Mouse (Mus musculus): Measurements from ENCODE around the gene Hsf5. TPM values are rescaled to one million over a fixed set of nuclear protein-coding genes. Genes with fewer than 3 reads are reported as not detected.

Gene Hsf5
- total RNA-seq, 2 experiments from 2014 or later, result 0.17 TPM

DNA sequence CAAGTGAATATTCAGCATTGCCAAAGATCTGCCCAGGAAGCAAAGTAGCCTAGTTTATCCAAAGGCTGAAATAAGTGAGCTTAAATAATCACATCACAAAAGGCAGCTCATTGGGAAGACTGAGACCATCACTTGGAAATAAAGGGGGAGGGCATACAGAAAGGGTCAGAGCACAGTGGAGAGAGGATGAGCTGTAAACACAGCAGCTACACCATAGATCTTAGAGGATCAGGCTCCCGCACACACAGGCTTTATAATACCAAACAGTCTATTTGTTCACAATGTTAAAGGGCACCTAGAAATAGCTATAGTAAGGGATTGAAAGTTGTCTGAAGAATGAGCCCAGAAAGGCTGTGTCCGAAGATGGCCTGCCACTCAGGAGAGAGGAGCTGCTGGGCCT, 21.8 kb downstream of the Hsf5 start:
- no peak for DNase-seq (ENCODE audit: low spot score in 2 of 2)

- DNase-seq (ENCODE audit: low spot score in 2 of 2), result peak; percentile 45 to 49
These were observed 22.2 kb downstream of the Hsf5 start for GRCm38 (mm10) chr11:87639206-87639605.

- DNase-seq (ENCODE audit: low spot score in 2 of 2), result no peak
These were observed 25.9 kb downstream of the Hsf5 start for GRCm38 (mm10) chr11:87642865-87643264.

GRCm38 (mm10) chr11:87654693-87655092, 37.7 kb downstream of the Hsf5 start:
- no peak for DNase-seq (ENCODE audit: low spot score in 2 of 2)

GRCm38 (mm10) chr11:87659216-87659615, 42.3 kb downstream of the Hsf5 start:
- DNase-seq (ENCODE audit: low spot score in 2 of 2), result no peak

DNA sequence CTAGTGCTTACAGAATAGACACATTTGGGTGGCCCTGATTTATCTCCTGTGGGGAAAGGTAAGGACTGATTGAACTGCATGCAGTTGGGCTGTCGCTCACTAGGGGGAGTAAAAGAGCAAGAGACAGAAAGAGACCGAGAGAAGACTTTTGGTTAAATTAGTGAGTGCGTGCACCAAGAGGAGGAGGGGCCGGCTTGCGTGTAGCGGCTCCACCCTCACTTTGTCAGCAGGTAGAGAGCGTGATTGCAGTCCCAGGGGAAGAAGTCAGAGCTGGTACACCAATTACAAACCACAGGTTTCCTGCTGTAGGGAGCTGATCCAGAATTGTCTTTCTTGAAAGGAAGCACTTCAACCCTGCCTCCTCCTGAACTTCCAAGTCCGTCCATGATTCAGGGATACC, 45.4 kb downstream of the Hsf5 start, which contains the start of gene Rnf43:
TSS of gene Rnf43 (plus strand) at position 316 of the 400 bp plus-strand sequence.
- DNase-seq (ENCODE audit: low spot score in 2 of 2), result peak; percentile 40 to 71

DNA sequence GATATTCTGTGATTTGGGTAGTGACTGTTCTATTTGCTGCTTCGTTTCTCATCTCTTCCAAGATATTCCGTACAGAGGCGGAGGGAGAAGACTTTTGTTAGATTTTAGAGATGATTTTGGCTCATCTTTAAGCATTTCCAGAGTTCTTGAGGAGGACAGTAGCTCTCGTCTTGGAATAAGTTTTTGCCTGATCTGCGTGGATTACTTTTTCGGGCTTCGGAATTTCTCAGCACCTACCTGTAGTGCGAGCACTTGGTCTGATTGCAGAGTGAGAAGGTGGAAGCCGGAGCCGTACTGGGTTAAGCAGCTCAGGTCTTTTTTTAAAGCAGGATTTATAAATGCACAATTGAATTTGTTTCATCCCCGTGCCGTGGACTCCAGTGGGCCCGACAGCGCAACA, 45.9 kb downstream of the Hsf5 start:
- DNase-seq (ENCODE audit: low spot score in 2 of 2), result no peak

GRCm38 (mm10) chr11:87663948-87664347, 47.0 kb downstream of the Hsf5 start:
- no peak for DNase-seq (ENCODE audit: low spot score in 2 of 2)

DNA sequence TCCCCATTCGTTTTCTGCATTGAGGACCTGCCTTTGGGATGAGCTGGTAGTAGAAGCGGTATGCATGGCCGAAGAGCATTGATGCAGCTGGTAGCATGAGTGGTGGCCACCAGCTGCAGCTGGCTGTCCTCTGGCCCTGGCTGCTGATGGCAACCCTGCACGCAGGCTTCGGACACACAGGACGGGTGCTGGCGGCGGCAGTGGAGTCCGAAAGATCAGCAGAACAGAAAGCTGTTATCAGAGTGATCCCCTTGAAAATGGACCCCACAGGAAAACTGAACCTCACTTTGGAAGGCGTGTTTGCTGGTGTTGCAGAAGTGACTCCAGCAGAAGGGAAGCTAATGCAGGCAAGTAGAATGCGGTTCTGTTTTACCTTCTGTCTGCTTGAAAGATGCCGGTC, 47.6 kb downstream of the Hsf5 start:
- DNase-seq (ENCODE audit: low spot score in 2 of 2), result no peak

DNA sequence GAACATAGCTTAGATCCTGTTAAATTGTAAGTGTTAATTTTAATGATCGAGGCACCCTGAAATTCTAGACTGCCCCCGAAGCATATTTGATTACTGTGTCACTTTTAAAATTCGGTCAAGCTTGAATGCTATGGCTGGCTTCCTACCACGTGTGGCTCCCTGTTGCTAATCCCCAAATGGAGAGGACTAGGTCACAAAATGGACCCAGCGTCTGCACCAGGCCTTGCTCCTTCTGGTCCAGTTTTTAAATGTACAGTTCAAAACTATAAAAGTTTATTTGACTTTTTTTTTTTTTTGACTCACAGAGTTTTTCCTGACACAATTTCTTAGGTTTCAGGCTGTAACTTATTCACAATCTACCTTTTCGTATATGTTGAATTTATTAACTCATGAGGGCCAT, 48.3 kb downstream of the Hsf5 start:
- DNase-seq (ENCODE audit: low spot score in 2 of 2), result no peak

DNA sequence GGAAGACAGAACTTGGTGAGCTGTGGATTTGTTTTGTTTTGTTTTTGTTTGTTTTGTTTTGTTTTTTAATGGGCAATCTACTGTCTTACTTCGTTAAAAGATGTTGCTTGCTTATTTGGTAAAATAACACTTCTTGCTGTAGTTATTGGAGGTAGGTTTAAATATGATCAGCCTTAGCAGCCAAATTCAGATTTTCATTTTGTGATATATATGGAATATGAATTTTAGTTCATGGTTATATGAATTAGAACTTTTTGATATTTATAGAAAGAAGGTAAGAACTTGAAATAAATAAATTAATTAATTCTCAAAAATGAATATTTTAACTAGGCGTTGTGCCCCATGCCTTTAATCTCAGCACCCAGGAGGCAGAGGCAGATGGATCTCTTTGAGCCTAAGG, 48.7 kb downstream of the Hsf5 start:
- no peak for DNase-seq (ENCODE audit: low spot score in 2 of 2)

- DNase-seq (ENCODE audit: low spot score in 2 of 2), result no peak
These were observed 49.5 kb downstream of the Hsf5 start for GRCm38 (mm10) chr11:87666256-87667035.

DNA sequence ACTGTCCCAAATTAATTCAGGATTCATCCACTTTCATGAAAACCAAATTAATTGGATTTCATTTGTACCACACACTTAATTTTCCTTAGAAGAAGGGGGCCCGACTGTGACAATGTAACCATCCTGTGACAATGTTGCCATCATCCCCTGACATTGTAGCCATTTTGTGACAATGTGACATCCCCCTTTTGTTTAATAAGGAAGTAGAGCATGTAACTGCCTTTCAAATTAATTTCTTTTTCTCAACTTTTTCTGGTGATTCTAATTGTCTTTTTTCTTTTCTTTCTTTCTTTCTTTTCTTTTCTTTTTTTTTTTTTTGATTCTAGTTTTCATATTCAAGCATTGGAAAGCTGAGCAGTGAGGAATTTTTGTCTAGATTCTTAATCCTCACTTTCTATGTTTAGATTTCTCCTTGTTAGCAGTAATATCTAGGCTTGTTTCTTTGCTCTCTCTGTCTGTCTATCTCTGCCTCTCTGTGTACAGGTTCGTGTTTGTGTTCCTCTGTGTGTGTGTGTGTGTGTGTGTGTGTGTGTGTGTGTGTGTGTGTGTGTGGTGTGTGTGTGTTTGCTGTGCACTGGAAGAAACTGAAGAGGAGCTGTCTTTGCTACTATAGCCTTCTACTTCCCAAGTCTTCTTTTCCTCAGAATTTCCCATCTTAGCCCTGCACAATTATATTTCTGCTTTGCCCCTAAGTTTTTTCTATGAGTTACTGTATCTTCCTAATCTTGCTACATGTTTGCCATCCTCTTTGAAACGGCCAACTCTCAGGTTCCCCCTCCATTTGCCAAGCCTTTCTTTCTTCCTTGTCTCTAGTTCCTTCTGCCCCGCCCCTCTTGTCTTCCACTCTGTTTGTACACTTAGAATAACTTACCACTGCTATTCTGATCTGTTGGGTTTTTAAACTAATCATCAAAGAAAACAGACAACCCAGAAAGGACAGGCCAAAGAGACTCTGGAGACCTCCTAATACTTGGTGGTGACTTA, 50.4 kb downstream of the Hsf5 start:
- no peak for DNase-seq (ENCODE audit: low spot score in 2 of 2)

GRCm38 (mm10) chr11:87673282-87673681, 56.3 kb downstream of the Hsf5 start:
- DNase-seq (ENCODE audit: low spot score in 2 of 2), result no peak

DNA sequence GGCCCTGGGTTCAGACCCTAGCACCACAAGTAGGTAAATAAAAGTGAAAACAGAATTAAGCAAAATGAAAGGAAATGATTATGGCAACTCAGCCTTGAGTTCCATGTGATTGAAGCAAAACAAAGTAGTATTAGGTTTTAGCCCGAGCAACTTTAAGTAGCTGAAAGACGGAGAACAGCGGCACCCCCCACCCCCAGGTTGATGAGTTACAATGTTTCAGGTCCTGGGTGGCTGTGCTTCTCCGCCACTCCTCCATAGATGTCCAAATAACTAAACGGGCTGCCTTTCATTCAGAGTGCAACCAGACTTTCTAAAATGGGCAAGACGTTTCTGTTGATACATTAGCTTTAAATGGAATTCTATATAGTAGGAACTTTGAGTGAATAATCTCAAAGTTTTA, 58.6 kb downstream of the Hsf5 start:
- DNase-seq (ENCODE audit: low spot score in 2 of 2), result no peak

GRCm38 (mm10) chr11:87677756-87678155, 60.8 kb downstream of the Hsf5 start:
- DNase-seq (ENCODE audit: low spot score in 2 of 2), result no peak

DNA sequence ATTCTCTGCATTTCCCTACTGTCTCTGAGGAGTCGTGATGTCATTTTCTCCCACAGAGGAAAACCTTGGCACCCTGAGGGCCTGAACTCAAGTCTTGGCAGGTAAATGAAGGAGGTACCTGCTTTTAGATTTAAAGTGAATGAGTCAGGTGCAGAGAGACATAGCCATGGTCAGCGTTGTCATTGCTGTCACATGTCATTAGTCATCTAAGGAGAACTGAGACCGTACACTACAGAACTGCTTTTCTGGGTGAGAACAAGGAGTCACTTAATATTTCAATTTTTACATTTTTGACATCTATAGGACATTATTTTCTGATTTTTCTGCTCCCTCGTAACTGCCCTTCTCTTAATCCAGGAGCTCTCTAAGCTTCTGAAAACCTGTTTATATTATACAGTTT, 61.6 kb downstream of the Hsf5 start:
- DNase-seq (ENCODE audit: low spot score in 2 of 2), result no peak

DNA sequence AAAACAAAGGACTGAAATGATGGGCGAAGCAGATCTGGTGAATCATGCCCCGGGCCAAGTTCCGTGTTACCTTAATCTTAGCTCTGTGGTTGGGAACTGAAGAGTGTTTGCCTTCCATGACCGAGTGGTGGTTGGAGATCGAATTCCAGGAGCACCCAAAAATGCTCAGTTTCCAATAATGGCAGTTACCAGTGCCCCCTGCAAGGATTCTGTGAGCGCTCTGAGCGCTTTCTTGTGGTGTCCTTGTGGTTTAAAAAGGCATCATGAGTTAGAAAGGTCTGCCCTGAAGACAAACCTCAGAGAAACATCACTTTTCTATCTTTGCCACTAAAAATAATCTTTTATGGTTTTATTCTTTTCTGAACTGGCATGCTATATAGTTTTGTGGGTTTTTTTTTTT, 62.0 kb downstream of the Hsf5 start:
- DNase-seq (ENCODE audit: low spot score in 2 of 2), result no peak

DNA sequence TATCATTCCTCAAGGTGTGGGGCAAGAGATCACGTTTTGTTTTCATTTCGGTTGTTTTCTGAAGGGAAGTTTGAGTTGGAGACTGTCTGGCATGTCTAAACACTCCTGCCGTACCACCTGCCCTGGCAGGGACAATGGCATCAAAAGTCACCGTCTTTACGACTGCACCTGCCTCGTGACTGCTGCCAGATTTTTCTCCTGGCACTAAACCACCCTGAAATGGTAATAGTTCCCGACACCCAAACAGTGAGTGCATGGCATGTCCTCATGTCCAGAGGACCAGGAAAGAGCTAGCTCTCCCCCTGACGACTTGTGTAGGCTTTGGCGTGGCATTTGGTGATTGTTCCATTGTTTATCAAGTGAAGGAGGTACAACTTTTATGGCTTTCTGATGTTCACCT, 63.8 kb downstream of the Hsf5 start:
- DNase-seq (ENCODE audit: low spot score in 2 of 2), result no peak

GRCm38 (mm10) chr11:87682096-87682495, 65.1 kb downstream of the Hsf5 start:
- DNase-seq (ENCODE audit: low spot score in 2 of 2), result no peak

GRCm38 (mm10) chr11:87682838-87683571, 66.0 kb downstream of the Hsf5 start:
- DNase-seq (ENCODE audit: low spot score in 2 of 2), result no peak
